Mouse (Mus musculus) lung, adult 2 months (tissue): ENCODE results near the gene Col24a1. TPM values are rescaled to one million over a fixed set of nuclear protein-coding genes. Genes with fewer than 3 reads are reported as not detected.

ENCODE experiments used
- DNase-seq: peaks from one replicate; pipeline ENCODE4 v3.0.0; 2022
- H3K4me1 ChIP-seq: fragments of 200-500 bp; 2 replicates; pipeline ENCODE4 v1.6.1; 2011; ENCODE audit warnings: low read length; ENCODE audit not compliant: control insufficient read depth, insufficient read depth
- H3K4me3 ChIP-seq: fragments of 200-500 bp; replicated peaks from 2 replicates; pipeline ENCODE3; 2011; ENCODE audit warnings: low read depth, mild to moderate bottlenecking, control low read depth, low read length; ENCODE audit errors: extremely low read depth
- CTCF ChIP-seq: fragments of 200-500 bp; IDR thresholded peaks from 2 replicates; pipeline ENCODE4 v1.5.1; 2011; ENCODE audit warnings: mild to moderate bottlenecking, low read length, control low read depth; ENCODE audit not compliant: insufficient read depth
- POLR2A ChIP-seq: fragments of 200-500 bp; IDR thresholded peaks from 2 replicates; pipeline ENCODE4 v1.6.1; 2011; ENCODE audit warnings: low read depth, mild to moderate bottlenecking, control low read depth, low read length, borderline replicate concordance; ENCODE audit errors: extremely low read depth
- WGBS: fragments of 180-500 bp; shearing (Covaris S2); methylation state at CpG from one replicate; pipeline ENCODE4 v1.1.7; 2018; 5-methylcytosine and 5-hydroxymethylcytosine counted together
- polyA plus RNA-seq: library from polyadenylated mRNA; depleted of rRNA; stranded (reverse); fragments of >200 nt; gene quantifications from 2 replicates; pipeline ENCODE4 v1.2.3, GENCODE M21; 2012; rRNA removed

Gene Col24a1
- polyA plus RNA-seq, 1 experiment = 0.11 TPM

DNA sequence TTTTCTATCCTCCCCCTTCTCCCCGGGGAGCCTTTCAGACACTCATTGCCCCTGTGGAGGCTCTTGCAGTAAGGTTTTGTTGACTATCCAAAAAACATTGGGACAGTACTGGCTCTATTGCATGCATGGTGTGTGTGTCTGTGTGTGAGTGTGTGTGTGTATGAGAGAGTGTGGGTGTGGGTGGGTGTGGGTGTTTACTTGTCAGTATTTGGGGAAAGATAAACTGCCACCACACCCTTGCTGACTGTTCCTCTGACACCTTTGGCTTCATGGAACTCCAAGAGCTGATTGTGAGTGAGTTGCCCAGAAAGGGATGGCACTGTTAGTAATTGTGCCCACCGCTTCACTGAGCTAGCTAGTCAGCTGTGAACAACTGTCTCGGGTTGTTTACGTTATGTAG, 298.3 kb downstream of the Col24a1 start:
- WGBS = 90% methylated on average over 4 of the region's 4 CpGs
- Histone ChIP-seq H3K4me3 (no peak overlapping the region), H3K4me1 (no peaks in the 10 kb centered on the region)
- no peak for TF ChIP-seq CTCF
- no peak for TF ChIP-seq POLR2A
- no peak for DNase-seq

DNA sequence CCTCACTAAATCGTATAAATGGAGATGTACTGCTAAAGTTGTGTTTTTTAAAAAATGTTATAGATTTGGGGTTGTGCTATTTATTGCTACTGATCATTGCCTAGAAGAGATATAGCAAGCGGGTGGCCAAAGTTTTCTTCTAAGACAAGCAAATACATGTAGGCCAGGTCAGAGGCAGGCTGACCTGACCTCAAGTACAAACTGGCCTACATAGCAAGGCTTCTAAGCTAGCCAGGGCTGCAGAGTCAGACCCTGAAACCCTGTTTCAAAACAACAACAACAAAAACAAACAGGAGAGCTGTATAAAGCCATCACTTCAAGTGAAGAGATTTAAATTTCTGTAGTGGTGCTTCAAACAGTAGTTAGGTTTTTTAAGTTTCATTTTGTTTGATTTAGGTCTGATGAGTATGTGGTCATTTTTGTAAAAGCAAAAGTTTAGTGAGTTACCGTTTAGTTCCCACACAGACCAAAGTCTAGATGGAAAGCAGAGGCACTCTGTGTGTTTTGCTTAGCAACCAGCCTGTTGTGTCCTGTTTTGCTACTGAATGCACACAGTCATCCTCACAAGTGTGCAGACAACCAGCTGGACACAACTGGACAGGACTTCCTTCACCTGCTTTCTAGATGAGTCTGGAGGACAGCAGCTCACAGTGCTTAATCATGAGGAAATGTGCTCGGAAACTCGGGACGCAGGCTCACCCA, 299.7 kb downstream of the Col24a1 start:
- WGBS = 89% methylated on average over 6 of the region's 6 CpGs
- Histone ChIP-seq H3K4me3 (no peak overlapping the region), H3K4me1 (no peaks in the 10 kb centered on the region)

DNA sequence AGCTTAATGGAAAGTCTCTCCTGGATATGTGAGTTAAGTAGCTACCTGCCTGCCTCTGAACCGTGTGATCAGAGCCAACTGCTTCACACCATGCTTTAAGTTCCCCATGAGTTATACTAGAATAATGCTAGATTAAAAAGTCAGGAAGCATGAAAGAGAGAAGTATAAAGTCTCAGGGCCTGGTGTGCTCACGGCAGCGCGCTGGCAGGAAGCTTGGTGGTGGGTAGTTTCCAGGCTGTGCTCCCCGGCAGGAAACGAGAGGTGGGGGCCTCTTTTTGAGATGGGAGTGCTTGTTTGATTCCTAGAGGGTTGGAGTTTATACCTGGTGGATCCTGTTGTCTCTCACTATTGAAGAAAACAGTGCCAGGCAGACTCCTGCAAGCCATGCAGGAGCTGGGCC, 303.1 kb downstream of the Col24a1 start:
- no peaks in the 10 kb centered on the region for H3K4me1 ChIP-seq
- DNase-seq = no peak
- H3K4me3 ChIP-seq = no peak overlapping the region
- TF ChIP-seq CTCF = no peak
- TF ChIP-seq POLR2A = no peak
- WGBS = 67% methylated on average over 6 of the region's 6 CpGs

More for the DNA sequence above, 299.7 kb downstream of the Col24a1 start:
- no peak for TF ChIP-seq POLR2A
- TF ChIP-seq CTCF = no peak
- no peak for DNase-seq

DNA sequence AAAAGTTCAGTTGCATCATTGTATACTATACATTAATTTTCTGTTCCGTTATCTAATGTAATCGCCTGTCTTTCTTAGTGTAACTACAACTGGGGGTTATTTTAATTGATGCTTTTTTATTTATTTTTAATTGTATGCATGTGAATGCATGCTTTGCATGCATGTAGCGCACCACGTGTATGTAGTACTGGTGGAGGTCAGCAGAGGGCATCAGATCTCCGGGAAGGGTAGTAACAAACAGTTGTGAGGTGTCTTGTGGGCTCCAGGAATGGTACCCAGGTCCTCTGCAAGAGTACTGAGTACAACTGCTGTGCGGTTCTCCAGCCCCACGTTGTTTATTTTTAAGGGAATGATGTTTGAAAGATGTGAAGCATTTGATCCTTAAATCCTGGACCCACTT, 306.8 kb downstream of the Col24a1 start:
- DNase-seq = no peak
- WGBS = 91% methylated on average over 7 of the region's 7 CpGs
- Histone ChIP-seq H3K4me1 (no peaks in the 10 kb centered on the region), H3K4me3 (no peak overlapping the region)
- TF ChIP-seq POLR2A (no peak), CTCF (no peak)

DNA sequence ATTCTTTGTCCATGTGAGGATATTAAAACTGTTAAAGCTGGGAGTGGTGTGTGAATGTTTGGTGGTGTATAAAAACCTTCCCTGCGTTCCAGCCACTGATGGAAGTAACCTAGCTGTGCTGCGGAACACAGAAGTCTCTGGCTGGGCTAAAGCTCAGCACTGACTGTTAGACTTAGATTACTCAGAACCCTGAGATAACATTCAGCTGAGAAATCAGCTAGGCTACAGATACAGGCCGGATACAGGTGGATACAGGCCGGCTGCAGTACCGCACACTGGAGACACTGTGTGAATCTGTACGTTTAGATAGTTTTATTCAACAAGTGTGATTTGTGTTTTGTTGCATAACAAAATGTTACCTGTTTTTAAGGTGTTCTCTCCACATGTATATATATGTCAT, 308.5 kb downstream of the Col24a1 start:
- Histone ChIP-seq H3K4me3 (no peak overlapping the region), H3K4me1 (no peaks in the 10 kb centered on the region)
- WGBS = 76% methylated on average over 6 of the region's 6 CpGs
- no peak for TF ChIP-seq POLR2A
- TF ChIP-seq CTCF = no peak
- no peak for DNase-seq

DNA sequence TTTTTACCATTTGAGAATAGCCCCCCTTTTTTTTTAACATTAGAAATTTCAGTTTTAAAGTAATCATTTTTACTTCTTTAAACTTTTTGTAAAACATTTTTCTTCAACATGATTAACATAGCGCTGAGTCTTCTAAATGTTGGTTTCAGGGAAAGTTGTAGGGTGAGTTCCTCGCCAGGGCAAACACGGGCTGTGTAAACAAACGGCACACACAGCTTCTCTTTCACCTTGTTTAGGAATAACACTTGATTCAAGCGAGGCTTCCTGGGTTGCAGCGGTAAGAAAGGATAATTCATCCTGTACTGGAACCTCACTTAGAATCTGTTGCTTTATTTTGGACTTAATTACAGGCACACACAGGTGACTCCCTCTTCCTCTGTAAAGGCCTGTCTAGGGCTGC, 309.1 kb downstream of the Col24a1 start:
- TF ChIP-seq CTCF (no peak), POLR2A (no peak)
- no peak for DNase-seq
- Histone ChIP-seq H3K4me1 (no peaks in the 10 kb centered on the region), H3K4me3 (no peak overlapping the region)
- 48% methylated on average over 6 of the region's 6 CpGs for WGBS

Other genes with a start within 250 kb of the Col24a1 start
- gene Clca2, start 193.0 kb upstream of the Col24a1 start, polyA plus RNA-seq = 0.08 and 0.91 TPM in 2 replicates
- 1.8 and 2.6 TPM in 2 replicates for gene Odf2l, start 173.9 kb upstream of the Col24a1 start, polyA plus RNA-seq